Mouse (Mus musculus) limb, embryonic 14.5 days (tissue): ENCODE data around the gene Taf8. TPM values are rescaled to one million over a fixed set of nuclear protein-coding genes. Genes with fewer than 3 reads are reported as not detected.
A peak's percentile ranks its signal among the peaks of the same experiment; 100 is the strongest.

ENCODE experiments used
- ATAC-seq: fragments of 200-750 bp; cut with Nextera tagmentation; 2 replicates; pipeline ENCODE4 v1.8.0; 2017; ENCODE audit warnings: low read depth, moderate number of reproducible peaks, moderate TSS enrichment; ENCODE audit not compliant: low FRiP score
- DNase-seq: peaks from one replicate; pipeline ENCODE4 v3.0.0-alpha.2; 2015; ENCODE audit warnings: low spot score
- H3K27ac ChIP-seq: fragments of 300-500 bp; sonication (generic); replicated peaks from 2 replicates; pipeline ENCODE4 v1.5.1; 2014; ENCODE audit warnings: low read depth, mild to moderate bottlenecking, low read length, moderate library complexity, mixed read lengths
- H3K27me3 ChIP-seq: fragments of 300-500 bp; sonication (generic); 2 replicates; pipeline ENCODE4 v1.6.1; 2014; ENCODE audit warnings: low read length, mixed read lengths; ENCODE audit not compliant: control insufficient read depth, insufficient read depth
- H3K36me3 ChIP-seq: fragments of 300-500 bp; sonication (generic); 2 replicates; pipeline ENCODE4 v1.6.1; 2014; ENCODE audit warnings: mild to moderate bottlenecking, low read length, moderate library complexity, mixed read lengths; ENCODE audit not compliant: control insufficient read depth, insufficient read depth
- H3K4me1 ChIP-seq: fragments of 300-500 bp; sonication (generic); 2 replicates; pipeline ENCODE4 v1.6.1; 2014; ENCODE audit warnings: antibody characterized with exemption, low read length, mixed read lengths; ENCODE audit not compliant: control insufficient read depth, insufficient read depth
- H3K4me2 ChIP-seq: fragments of 300-500 bp; sonication (generic); replicated peaks from 2 replicates; pipeline ENCODE4 v1.6.1; 2014; ENCODE audit warnings: low read depth, mild to moderate bottlenecking, low read length, moderate library complexity; ENCODE audit not compliant: severe bottlenecking
- H3K4me3 ChIP-seq: fragments of 300-500 bp; sonication (generic); replicated peaks from 2 replicates; pipeline ENCODE4 v1.5.1; 2014; ENCODE audit warnings: low read length
- H3K9ac ChIP-seq: fragments of 300-500 bp; sonication (generic); 2 replicates; pipeline ENCODE4 v1.6.1; 2014; ENCODE audit warnings: mild to moderate bottlenecking, low read depth, low read length, moderate library complexity; ENCODE audit not compliant: severe bottlenecking
- H3K9me3 ChIP-seq: fragments of 300-500 bp; sonication (generic); 2 replicates; pipeline ENCODE4 v1.6.1; 2016; ENCODE audit warnings: low read length; ENCODE audit not compliant: control insufficient read depth
- POLR2A ChIP-seq: fragments of 200-500 bp; IDR thresholded peaks from 2 replicates; pipeline ENCODE4 v1.8.0; 2012; ENCODE audit warnings: inconsistent platforms, mild to moderate bottlenecking, moderate library complexity, borderline replicate concordance; ENCODE audit not compliant: insufficient read depth, insufficient read length; ENCODE audit errors: extremely low read depth
- WGBS: fragments of 180-500 bp; shearing (Covaris S2); extraction: QIAGEN DNeasy Blood & Tissue Kit; methylation state at CpG from one replicate; pipeline ENCODE4 v1.1.7; 2014; 5-methylcytosine and 5-hydroxymethylcytosine counted together
- polyA plus RNA-seq, 2 experiments: library from polyadenylated mRNA; depleted of rRNA in 1 of 2; stranded (reverse) in 1 of 2; unstranded in 1 of 2; fragments of >200 nt; fragmentation: Nextera tagmentation in 1 of 2; extraction: Ambion mirVana in 1 of 2; gene quantifications; 2 replicates each; pipeline versions ENCODE4 v1.2.1 to v1.2.3; 2012 to 2014

Gene Taf8
- polyA plus RNA-seq, 2 experiments, result 26.3 to 46.4 TPM

DNA sequence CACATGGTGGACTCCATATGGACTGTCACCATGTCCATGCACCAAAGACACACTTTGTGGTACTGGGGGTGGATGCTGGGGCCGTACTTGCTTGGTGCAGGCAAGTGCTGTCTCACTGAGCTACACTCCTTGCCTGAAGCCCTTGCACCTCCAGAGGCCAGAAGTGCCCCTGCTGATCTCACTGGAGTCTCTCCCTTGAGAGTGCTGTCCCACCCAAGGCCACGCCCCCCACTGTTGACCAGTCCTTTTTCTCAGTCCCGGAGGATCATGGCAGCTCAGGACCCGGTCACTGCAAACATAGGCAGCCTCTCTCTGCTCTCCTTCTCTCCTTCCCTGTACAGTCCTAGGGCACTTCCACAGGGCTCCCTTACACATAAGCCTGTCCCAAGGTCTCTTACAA, 27.8 kb downstream of the Taf8 start:
- Histone ChIP-seq H3K9me3 (no peaks in the 10 kb centered on the region), H3K27ac (no peak overlapping the region), H3K36me3 (no peaks in the 10 kb centered on the region), H3K4me1 (no peaks in the 10 kb centered on the region), H3K9ac (no peak overlapping the region), H3K27me3 (no peaks in the 10 kb centered on the region), H3K4me2 (no peak overlapping the region), H3K4me3 (no peak overlapping the region)
- WGBS, result 87% methylated on average over 4 of the region's 4 CpGs
- TF ChIP-seq POLR2A, result no peak
- no peak for DNase-seq
- no peak for ATAC-seq

DNA sequence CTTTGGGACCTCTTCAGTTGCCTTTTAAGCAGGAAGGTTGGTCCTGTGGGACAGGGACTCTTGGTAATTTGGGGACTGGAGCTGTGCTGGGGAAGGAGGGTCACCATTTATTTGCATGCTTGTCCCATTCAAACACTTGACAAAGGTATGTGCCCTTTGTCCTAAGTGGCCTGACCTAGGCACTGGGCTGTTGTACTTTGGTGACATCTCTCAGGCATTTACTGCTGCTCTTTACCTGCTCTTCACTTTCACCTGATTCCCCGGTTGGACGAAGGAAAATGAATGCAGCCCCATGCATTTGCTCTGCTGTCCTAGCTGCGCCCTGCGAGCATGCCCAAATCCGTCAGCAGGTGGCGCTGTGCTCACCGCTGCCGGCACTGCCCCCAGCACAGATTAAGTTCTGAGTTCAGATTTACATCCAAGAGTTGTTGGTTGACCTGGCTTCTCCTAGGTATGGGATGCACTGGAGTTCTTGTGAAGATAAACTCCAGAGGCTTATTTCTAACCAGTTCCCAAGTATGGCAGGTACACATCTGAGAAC, 28.6 kb downstream of the Taf8 start:
- Histone ChIP-seq H3K36me3 (no peaks in the 10 kb centered on the region), H3K9me3 (no peaks in the 10 kb centered on the region), H3K4me3 (no peak overlapping the region), H3K4me2 (no peak overlapping the region), H3K27me3 (peaks cover 7% of the 10 kb centered on the region), H3K4me1 (no peaks in the 10 kb centered on the region), H3K9ac (no peak overlapping the region), H3K27ac (no peak overlapping the region)
- WGBS, result 16% methylated on average over 8 of the region's 8 CpGs
- no peak for TF ChIP-seq POLR2A
- ATAC-seq (no peak), DNase-seq (no peak)

GRCm38 (mm10) chr17:47472435-47473350, 29.4 kb downstream of the Taf8 start:
- H3K9me3 ChIP-seq, result no peaks in the 10 kb centered on the region
- WGBS, result 33% methylated on average over 15 of the region's 15 CpGs
- H3K4me3 ChIP-seq, result no peak overlapping the region
- no peak overlapping the region for H3K9ac ChIP-seq
- DNase-seq (peak; percentile 15), ATAC-seq (no peak)
- H3K27me3 ChIP-seq, result peaks cover 15% of the 10 kb centered on the region
- no peak overlapping the region for H3K4me2 ChIP-seq
- H3K36me3 ChIP-seq, result no peaks in the 10 kb centered on the region
- no peak for TF ChIP-seq POLR2A
- no peaks in the 10 kb centered on the region for H3K4me1 ChIP-seq
- no peak overlapping the region for H3K27ac ChIP-seq

GRCm38 (mm10) chr17:47470686-47471085, 31.4 kb downstream of the Taf8 start:
- no peak overlapping the region for H3K9ac ChIP-seq
- no peak overlapping the region for H3K27ac ChIP-seq
- peaks cover 24% of the 10 kb centered on the region for H3K27me3 ChIP-seq
- H3K9me3 ChIP-seq, result no peaks in the 10 kb centered on the region
- 0 out of 2 replicates have a peak, but pooled peaks have one; percentile 39 for ATAC-seq
- no peaks in the 10 kb centered on the region for H3K4me1 ChIP-seq
- 59% methylated on average over 5 of the region's 5 CpGs for WGBS
- no peak overlapping the region for H3K4me2 ChIP-seq
- DNase-seq, result peak; percentile 64
- no peaks in the 10 kb centered on the region for H3K36me3 ChIP-seq
- no peak for TF ChIP-seq POLR2A
- H3K4me3 ChIP-seq, result no peak overlapping the region

DNA sequence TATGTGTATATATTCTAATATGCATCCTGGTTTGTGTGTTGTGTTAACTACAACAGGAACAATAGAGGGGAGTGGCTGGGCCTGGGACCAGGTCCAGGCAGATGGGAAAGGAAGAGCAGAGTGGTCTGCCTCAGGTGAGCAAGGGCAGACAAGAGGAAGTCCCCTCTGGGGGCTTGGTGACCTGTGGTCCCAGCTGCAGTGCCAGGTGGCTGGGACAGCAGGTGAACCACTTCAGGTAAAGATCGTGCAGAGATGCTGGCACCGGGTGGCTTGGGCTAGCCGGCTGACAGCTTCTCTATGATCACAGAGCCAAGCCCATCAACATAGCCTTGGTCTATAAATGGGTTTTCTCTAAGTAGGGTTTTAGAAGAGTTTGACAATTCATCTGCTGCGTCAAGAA, 32.0 kb downstream of the Taf8 start:
- Histone ChIP-seq H3K4me2 (no peak overlapping the region), H3K27me3 (peaks cover 24% of the 10 kb centered on the region)
- WGBS, result 79% methylated on average over 4 of the region's 4 CpGs

More for the DNA sequence above, 32.0 kb downstream of the Taf8 start:
- DNase-seq, result no peak
- Histone ChIP-seq H3K4me3 (no peak overlapping the region), H3K27ac (no peak overlapping the region), H3K4me1 (no peaks in the 10 kb centered on the region), H3K9me3 (no peaks in the 10 kb centered on the region), H3K9ac (no peak overlapping the region), H3K36me3 (no peaks in the 10 kb centered on the region)
- no peak for TF ChIP-seq POLR2A
- no peak for ATAC-seq
